In the genomic region with DNA sequence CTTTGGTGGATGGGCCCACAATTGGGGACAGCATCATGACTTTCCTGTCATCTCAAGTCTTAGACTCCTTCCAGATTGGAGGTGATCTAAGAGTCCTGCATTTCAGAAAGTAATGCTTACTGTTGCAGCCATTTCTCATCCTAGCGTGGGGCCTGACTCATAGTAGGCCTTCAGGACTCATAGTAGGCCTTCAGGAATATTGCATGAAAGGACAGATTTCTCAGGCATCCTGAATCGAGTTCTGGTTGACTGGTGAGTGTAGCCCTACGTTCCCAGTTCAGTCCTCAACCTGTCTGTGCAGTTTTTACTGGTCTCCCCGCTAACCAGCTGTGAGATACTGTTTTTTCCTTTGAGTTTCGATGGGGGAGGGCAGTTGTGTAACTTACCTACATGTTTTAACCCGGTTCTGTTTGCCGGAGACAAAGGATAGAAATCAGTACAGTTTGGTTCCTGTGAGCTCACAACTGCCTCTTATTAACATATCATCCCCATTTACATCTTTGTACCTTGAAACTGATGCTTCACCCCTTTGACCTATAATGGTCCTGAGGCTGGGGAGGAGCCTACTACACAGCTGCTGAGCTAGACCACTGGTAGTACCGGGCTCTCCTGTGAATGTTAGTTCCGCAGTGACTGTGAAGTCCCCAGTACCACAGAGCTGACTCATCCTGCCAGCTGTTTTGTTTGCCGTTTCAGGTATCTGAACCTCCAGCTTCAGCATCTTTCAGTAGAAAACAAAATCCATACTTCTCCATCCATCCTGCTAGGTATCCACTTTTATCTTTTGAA, we compare ENCODE assay signal across 27 mouse cellular contexts.
DNase-seq lines count a peak whose midpoint lies in the region; ATAC-seq and TF ChIP-seq lines count a peak whose summit lies in the region.
"Had no signal": no experiment of that assay in that cellular context is flagged by ENCODE, and none has a peak within 500 bp of the region (broad histone marks: within the 10 kb centered on the region; RNA-seq: fewer than 3 reads in every experiment).

No protein-coding gene starts in this region.

- H3K4me1 ChIP-seq in intestine, postnatal 0 days (replicated peaks; ENCODE audit: control insufficient read depth, insufficient read depth, low read length), result no peaks in the 10 kb centered on the region
- H3K4me1 ChIP-seq: intestine, embryonic 15.5 days had no signal

- H3K27me3 ChIP-seq in C2C12 (ENCODE audit: control insufficient read depth, insufficient read depth, insufficient read length), result no peaks in the 10 kb centered on the region
- H3K27me3 ChIP-seq in intestine, postnatal 0 days (replicated peaks; ENCODE audit: control insufficient read depth, insufficient read depth, low read length), result no peaks in the 10 kb centered on the region
- H3K27me3 ChIP-seq: forebrain, embryonic 15.5 days; heart, embryonic 13.5 days; intestine, embryonic 15.5 days; limb, embryonic 15.5 days; liver, embryonic 13.5 days had no signal

- WGBS in intestine, postnatal 0 days, result 93% methylated on average over 10 of the region's 10 CpGs

- no peak overlapping the region for H3K4me2 ChIP-seq in intestine, postnatal 0 days (replicated peaks; ENCODE audit: low read depth)
- H3K4me2 ChIP-seq: forebrain, embryonic 15.5 days; heart, embryonic 13.5 days; hindbrain, embryonic 14.5 days; intestine, embryonic 15.5 days; limb, embryonic 15.5 days; liver, embryonic 13.5 days had no signal

- no peak overlapping the region for H3K4me3 ChIP-seq in C2C12 (ENCODE audit: insufficient read depth, poor library complexity, severe bottlenecking)
- H3K4me3 ChIP-seq in intestine, postnatal 0 days (ENCODE audit: low read depth, low read length), result no peak overlapping the region
- H3K4me3 ChIP-seq: forebrain, embryonic 15.5 days; heart, embryonic 13.5 days; intestine, embryonic 15.5 days; limb, embryonic 10.5 days; limb, embryonic 15.5 days; liver, embryonic 13.5 days had no signal

- H3K36me3 ChIP-seq in C2C12 (ENCODE audit: control insufficient read depth, insufficient read depth), result peaks cover 71% of the 10 kb centered on the region
- H3K36me3 ChIP-seq in intestine, postnatal 0 days (ENCODE audit: control insufficient read depth, insufficient read depth), result no peaks in the 10 kb centered on the region
- H3K36me3 ChIP-seq: forebrain, embryonic 15.5 days; heart, embryonic 13.5 days; intestine, embryonic 15.5 days; limb, embryonic 10.5 days; limb, embryonic 15.5 days; liver, embryonic 13.5 days had no signal

- DNase-seq in ZHBTc4 (ENCODE audit: low read depth, low spot score), result peak; percentile 11
- DNase-seq in frontal cortex, postnatal 10 days (ENCODE audit: low spot score in 2 of 2), result no peak
- DNase-seq: adrenal gland, postnatal 25 days; B cell, adult 2 months; cerebellum, adult 11-12 months; cerebellum, adult 9-11 months; gastrocnemius, postnatal 10 days; heart, postnatal 10 days; kidney, postnatal 14 days; layer of hippocampus, adult 9-11 months; liver, embryonic 13.5 days; lung, adult 18-20 months; lung, postnatal 4 days; midbrain, embryonic 14.5 days; thymus, postnatal 4 days had no signal

- TF ChIP-seq CTCF in C2C12 (IDR thresholded peaks at IDR 0.05; ENCODE audit: control insufficient read depth, insufficient read depth, insufficient read length), result no peak
- TF ChIP-seq CTCF in intestine, postnatal 0 days (IDR thresholded peaks at IDR 0.05; ENCODE audit: low read depth), result no peak

- H3K9ac ChIP-seq in intestine, postnatal 0 days (ENCODE audit: low read depth, low read length), result no peak overlapping the region
- H3K9ac ChIP-seq: forebrain, embryonic 15.5 days; heart, embryonic 13.5 days; hindbrain, embryonic 14.5 days; intestine, embryonic 15.5 days; limb, embryonic 15.5 days; liver, embryonic 13.5 days had no signal

- H3K79me2 ChIP-seq in C2C12 (ENCODE audit: control insufficient read depth, insufficient read depth), result peaks cover 100% of the 10 kb centered on the region

- peak; percentile 96 for ATAC-seq in CD4-positive, CD25-positive, alpha-beta regulatory T cell, adult 4 months
- ATAC-seq in inflammation-experienced regulatory T-cells, adult 6 months, result peak; percentile 95
- ATAC-seq in intestine, postnatal 0 days, result no peak
- no peak for ATAC-seq in megakaryocyte progenitor cell, adult 5-6 weeks (replicated peaks; ENCODE audit: poor library complexity)
- ATAC-seq: forebrain, embryonic 15.5 days; intestine, embryonic 15.5 days; lung, postnatal 0 days had no signal

- no peak overlapping the region for H3K27ac ChIP-seq in intestine, postnatal 0 days (ENCODE audit: low read depth, low read length)
- H3K27ac ChIP-seq: forebrain, embryonic 15.5 days; heart, embryonic 13.5 days; hindbrain, embryonic 14.5 days; intestine, embryonic 15.5 days; limb, embryonic 10.5 days; limb, embryonic 15.5 days; liver, embryonic 13.5 days had no signal

- H3ac ChIP-seq in C2C12 (ENCODE audit: control insufficient read depth, insufficient read length, low read depth), result no peak overlapping the region

- H3K79me3 ChIP-seq in C2C12 (ENCODE audit: low read depth), result peaks cover 99% of the 10 kb centered on the region

- no peaks in the 10 kb centered on the region for H3K9me3 ChIP-seq in intestine, postnatal 0 days (ENCODE audit: control insufficient read depth)
- H3K9me3 ChIP-seq: forebrain, embryonic 15.5 days; heart, embryonic 13.5 days; intestine, embryonic 15.5 days; limb, embryonic 10.5 days; limb, embryonic 15.5 days; liver, embryonic 13.5 days had no signal

TF ChIP-seq in C2C12, 6 proteins besides CTCF, POLR2A, EP300 and RAD21:
- TF ChIP-seq CEBPB (IDR thresholded peaks at IDR 0.05; ENCODE audit: low read depth) (no peak), MYOG (IDR thresholded peaks at IDR 0.05; ENCODE audit: control insufficient read depth, extremely low read depth, insufficient read length) (no peak), FOSL1 (IDR thresholded peaks at IDR 0.05; ENCODE audit: insufficient read depth, low read length, poor library complexity, severe bottlenecking) (no peak), MYOD1 (IDR thresholded peaks at IDR 0.05; ENCODE audit: control insufficient read depth, insufficient read length, low read depth) (peak; percentile 71), MAX (IDR thresholded peaks at IDR 0.05) (no peak)

Comparison
In these comparisons a context has a peak if more than half of its experiments do, and no peak if none do; other contexts are left out.
1. ATAC-seq: peak in CD4-positive, CD25-positive, alpha-beta regulatory T cell, adult 4 months (single experiment) and inflammation-experienced regulatory T-cells, adult 6 months (single experiment); none in intestine, postnatal 0 days (single experiment) and megakaryocyte progenitor cell, adult 5-6 weeks (single experiment).